Mouse (Mus musculus) liver, embryonic 15.5 days (tissue): Measurements from ENCODE around the gene Tbc1d10b. TPM values are rescaled to one million over a fixed set of nuclear protein-coding genes. Genes with fewer than 3 reads are reported as not detected.

Source experiments
- ATAC-seq: fragments of 200-750 bp; cut with Nextera tagmentation; 2 replicates; pipeline ENCODE4 v1.8.0; 2017; ENCODE audit warnings: moderate number of reproducible peaks, mild to moderate bottlenecking, moderate library complexity; ENCODE audit not compliant: insufficient read depth
- H3K27ac ChIP-seq: fragments of 300-500 bp; sonication (generic); replicated peaks from 2 replicates; pipeline ENCODE4 v1.5.1; 2015; ENCODE audit warnings: mild to moderate bottlenecking, inconsistent platforms
- H3K27me3 ChIP-seq: fragments of 300-500 bp; sonication (generic); 2 replicates; pipeline ENCODE4 v1.6.1; 2015; ENCODE audit warnings: mild to moderate bottlenecking, inconsistent platforms
- H3K36me3 ChIP-seq: fragments of 300-500 bp; sonication (generic); replicated peaks from 2 replicates; pipeline ENCODE4 v1.6.1; 2015; ENCODE audit warnings: moderate library complexity, mild to moderate bottlenecking, inconsistent platforms
- H3K4me1 ChIP-seq: fragments of 300-500 bp; sonication (generic); replicated peaks from 2 replicates; pipeline ENCODE4 v1.6.1; 2015; ENCODE audit warnings: inconsistent platforms
- H3K4me2 ChIP-seq: fragments of 300-500 bp; sonication (generic); 2 replicates; pipeline ENCODE4 v1.6.1; 2015; ENCODE audit warnings: moderate library complexity, mild to moderate bottlenecking, inconsistent platforms
- H3K4me3 ChIP-seq: fragments of 300-500 bp; sonication (generic); replicated peaks from 2 replicates; pipeline ENCODE4 v1.5.1; 2015; ENCODE audit warnings: mild to moderate bottlenecking, inconsistent platforms
- H3K9ac ChIP-seq: fragments of 300-500 bp; sonication (generic); 2 replicates; pipeline ENCODE4 v1.6.1; 2015; ENCODE audit warnings: moderate library complexity, mild to moderate bottlenecking, inconsistent platforms
- H3K9me3 ChIP-seq: fragments of 300-500 bp; sonication (generic); replicated peaks from 2 replicates; pipeline ENCODE4 v1.6.1; 2016; ENCODE audit warnings: inconsistent platforms
- WGBS: fragments of 180-500 bp; shearing (Covaris S2); methylation state at CpG from one replicate; pipeline ENCODE4 v1.1.7; 2015; ENCODE audit warnings: mixed read lengths; ENCODE audit not compliant: insufficient replicate concordance; 5-methylcytosine and 5-hydroxymethylcytosine counted together
- polyA plus RNA-seq: library from polyadenylated mRNA; unstranded; fragments of >200 nt; fragmentation: Nextera tagmentation; extraction: Ambion mirVana; gene quantifications from 2 replicates; pipeline ENCODE4 v1.2.1, GENCODE M21; 2015

Gene Tbc1d10b
- polyA plus RNA-seq, 1 experiment from 2014 or later, result 17.1 TPM

GRCm38 (mm10) chr7:127195544-127196295 is 12.5 kb downstream of the Tbc1d10b start, which contains the start of gene Cd2bp2:
Gene Cd2bp2, minus strand, starts transcription at chr7:127196050.
- peak within 1 kb of the TSS; percentile 77 for H3K4me3 ChIP-seq
- peak; percentile 92 for ATAC-seq
- H3K27me3 ChIP-seq, result no peaks in the 10 kb centered on the region
- peaks cover 78% of the 10 kb centered on the region for H3K36me3 ChIP-seq
- H3K9ac ChIP-seq, result peak within 1 kb of the TSS; percentile 74
- under 1% methylated on average over 51 of the region's 51 CpGs for WGBS
- no peaks in the 10 kb centered on the region for H3K9me3 ChIP-seq
- H3K27ac ChIP-seq, result peak within 1 kb of the TSS; percentile 91
- peaks cover 32% of the 10 kb centered on the region for H3K4me1 ChIP-seq
- peak within 1 kb of the TSS; percentile 91 for H3K4me2 ChIP-seq

- H3K4me3 ChIP-seq, result peak overlapping the region; percentile 77
- peaks cover 32% of the 10 kb centered on the region for H3K4me1 ChIP-seq
- no peaks in the 10 kb centered on the region for H3K9me3 ChIP-seq
- no peaks in the 10 kb centered on the region for H3K27me3 ChIP-seq
- peak overlapping the region; percentile 91 for H3K4me2 ChIP-seq
- peak overlapping the region; percentile 74; the same call in 1 of the 2 replicates for H3K9ac ChIP-seq
- 0 out of 2 replicates have a peak overlapping the region, but pooled peaks have one; percentile 91 for H3K27ac ChIP-seq
- WGBS, result 46% methylated on average over 7 of the region's 7 CpGs
- no peak for ATAC-seq
- peaks cover 67% of the 10 kb centered on the region for H3K36me3 ChIP-seq
Measured at GRCm38 (mm10) chr7:127194633-127195029, 13.6 kb downstream of the Tbc1d10b start.

GRCm38 (mm10) chr7:127194011-127194632 is 14.1 kb downstream of the Tbc1d10b start:
- Histone ChIP-seq H3K4me1 (peaks cover 34% of the 10 kb centered on the region), H3K9me3 (no peaks in the 10 kb centered on the region), H3K4me3 (peak overlapping the region; percentile 77; the same call in 1 of the 2 replicates), H3K4me2 (peak overlapping the region; percentile 91), H3K27me3 (no peaks in the 10 kb centered on the region), H3K27ac (no peak overlapping the region), H3K36me3 (peaks cover 62% of the 10 kb centered on the region), H3K9ac (no peak overlapping the region)
- ATAC-seq, result no peak
- WGBS, result 85% methylated on average over 17 of the region's 17 CpGs

GRCm38 (mm10) chr7:127192989-127193388 is 15.3 kb downstream of the Tbc1d10b start:
- H3K4me3 ChIP-seq, result no peak overlapping the region
- H3K4me2 ChIP-seq, result no peak overlapping the region
- no peaks in the 10 kb centered on the region for H3K9me3 ChIP-seq
- WGBS, result 85% methylated on average over 5 of the region's 5 CpGs
- no peak overlapping the region for H3K9ac ChIP-seq
- peaks cover 51% of the 10 kb centered on the region for H3K36me3 ChIP-seq
- H3K27me3 ChIP-seq, result no peaks in the 10 kb centered on the region
- no peak overlapping the region for H3K27ac ChIP-seq
- ATAC-seq, result no peak
- peaks cover 41% of the 10 kb centered on the region for H3K4me1 ChIP-seq

GRCm38 (mm10) chr7:127190672-127191071 is 17.6 kb downstream of the Tbc1d10b start:
- peaks cover 25% of the 10 kb centered on the region for H3K4me1 ChIP-seq
- no peak overlapping the region for H3K9ac ChIP-seq
- H3K9me3 ChIP-seq, result no peaks in the 10 kb centered on the region
- 75% methylated on average over 6 of the region's 6 CpGs for WGBS
- no peak overlapping the region for H3K4me3 ChIP-seq
- H3K27ac ChIP-seq, result no peak overlapping the region
- H3K36me3 ChIP-seq, result peaks cover 38% of the 10 kb centered on the region
- H3K4me2 ChIP-seq, result no peak overlapping the region
- H3K27me3 ChIP-seq, result no peaks in the 10 kb centered on the region
- no peak for ATAC-seq

- Histone ChIP-seq H3K4me1 (peaks cover 21% of the 10 kb centered on the region), H3K27me3 (no peaks in the 10 kb centered on the region), H3K27ac (no peak overlapping the region), H3K9me3 (no peaks in the 10 kb centered on the region), H3K9ac (no peak overlapping the region), H3K4me3 (no peak overlapping the region), H3K36me3 (peaks cover 25% of the 10 kb centered on the region), H3K4me2 (no peak overlapping the region)
- ATAC-seq, result no peak
- 57% methylated on average over 17 of the region's 17 CpGs for WGBS
Measured at GRCm38 (mm10) chr7:127188305-127189276, 19.7 kb downstream of the Tbc1d10b start.

GRCm38 (mm10) chr7:127187351-127187750 is 20.9 kb downstream of the Tbc1d10b start:
- ATAC-seq, result no peak

GRCm38 (mm10) chr7:127185601-127186000 is 22.7 kb downstream of the Tbc1d10b start:
- Histone ChIP-seq H3K9ac (no peak overlapping the region), H3K27ac (no peak overlapping the region), H3K36me3 (no peaks in the 10 kb centered on the region), H3K4me3 (no peak overlapping the region), H3K27me3 (no peaks in the 10 kb centered on the region), H3K9me3 (no peaks in the 10 kb centered on the region), H3K4me2 (no peak overlapping the region), H3K4me1 (peaks cover 44% of the 10 kb centered on the region)
- no peak for ATAC-seq
- 47% methylated on average over 3 of the region's 3 CpGs for WGBS

More at GRCm38 (mm10) chr7:127187351-127187750, 20.9 kb downstream of the Tbc1d10b start:
- Histone ChIP-seq H3K9ac (no peak overlapping the region), H3K4me2 (no peak overlapping the region), H3K27ac (no peak overlapping the region), H3K4me3 (no peak overlapping the region), H3K4me1 (peaks cover 33% of the 10 kb centered on the region), H3K27me3 (no peaks in the 10 kb centered on the region), H3K9me3 (no peaks in the 10 kb centered on the region), H3K36me3 (peaks cover 13% of the 10 kb centered on the region)
- WGBS, result 69% methylated on average over 10 of the region's 10 CpGs

GRCm38 (mm10) chr7:127184720-127185119 is 23.5 kb downstream of the Tbc1d10b start:
- no peaks in the 10 kb centered on the region for H3K27me3 ChIP-seq
- no peak for ATAC-seq
- H3K27ac ChIP-seq, result 0 out of 2 replicates have a peak overlapping the region, but pooled peaks have one; percentile 77
- peaks cover 49% of the 10 kb centered on the region for H3K4me1 ChIP-seq
- H3K9me3 ChIP-seq, result no peaks in the 10 kb centered on the region
- 17% methylated on average over 1 of the region's 1 CpGs for WGBS
- no peak overlapping the region for H3K9ac ChIP-seq
- no peaks in the 10 kb centered on the region for H3K36me3 ChIP-seq
- H3K4me2 ChIP-seq, result no peak overlapping the region
- H3K4me3 ChIP-seq, result no peak overlapping the region

- no peak overlapping the region for H3K4me3 ChIP-seq
- 0 out of 2 replicates have a peak overlapping the region, but pooled peaks have one; percentile 4 for H3K4me2 ChIP-seq
- peak overlapping the region; percentile 77; the same call in 1 of the 2 replicates for H3K27ac ChIP-seq
- H3K9me3 ChIP-seq, result no peaks in the 10 kb centered on the region
- H3K9ac ChIP-seq, result no peak overlapping the region
- 38% methylated on average over 6 of the region's 6 CpGs for WGBS
- H3K36me3 ChIP-seq, result no peaks in the 10 kb centered on the region
- no peaks in the 10 kb centered on the region for H3K27me3 ChIP-seq
- peak; percentile 66 for ATAC-seq
- peaks cover 44% of the 10 kb centered on the region for H3K4me1 ChIP-seq
Measured at GRCm38 (mm10) chr7:127183828-127184227, 24.4 kb downstream of the Tbc1d10b start.
